Mouse (Mus musculus): ENCODE results near the gene Afdn. TPM values are rescaled to one million over a fixed set of nuclear protein-coding genes. Genes with fewer than 3 reads are reported as not detected.

The Afdn gene
- polyA plus RNA-seq, 1 experiment from 2014 or later = 56.5 TPM

GRCm38 (mm10) chr17:13855396-13855795, 95.1 kb downstream of the Afdn start:
- no peaks in the 10 kb centered on the region for H3K9me3 ChIP-seq
- peaks cover 39% of the 10 kb centered on the region for H3K36me3 ChIP-seq
- no peak overlapping the region for H3K27ac ChIP-seq
- 89% methylated on average over 1 of the region's 1 CpGs for WGBS
- no peaks in the 10 kb centered on the region for H3K27me3 ChIP-seq
- peak; percentile 40; the same call in 1 of the 2 replicates for ATAC-seq (ENCODE audit: low FRiP score, low read depth)
- H3K9ac ChIP-seq = no peak overlapping the region
- no peak overlapping the region for H3K4me3 ChIP-seq
- H3K4me1 ChIP-seq = peaks cover 11% of the 10 kb centered on the region; the same call in 1 of the 2 replicates
- no peak overlapping the region for H3K4me2 ChIP-seq (replicated peaks)

DNA sequence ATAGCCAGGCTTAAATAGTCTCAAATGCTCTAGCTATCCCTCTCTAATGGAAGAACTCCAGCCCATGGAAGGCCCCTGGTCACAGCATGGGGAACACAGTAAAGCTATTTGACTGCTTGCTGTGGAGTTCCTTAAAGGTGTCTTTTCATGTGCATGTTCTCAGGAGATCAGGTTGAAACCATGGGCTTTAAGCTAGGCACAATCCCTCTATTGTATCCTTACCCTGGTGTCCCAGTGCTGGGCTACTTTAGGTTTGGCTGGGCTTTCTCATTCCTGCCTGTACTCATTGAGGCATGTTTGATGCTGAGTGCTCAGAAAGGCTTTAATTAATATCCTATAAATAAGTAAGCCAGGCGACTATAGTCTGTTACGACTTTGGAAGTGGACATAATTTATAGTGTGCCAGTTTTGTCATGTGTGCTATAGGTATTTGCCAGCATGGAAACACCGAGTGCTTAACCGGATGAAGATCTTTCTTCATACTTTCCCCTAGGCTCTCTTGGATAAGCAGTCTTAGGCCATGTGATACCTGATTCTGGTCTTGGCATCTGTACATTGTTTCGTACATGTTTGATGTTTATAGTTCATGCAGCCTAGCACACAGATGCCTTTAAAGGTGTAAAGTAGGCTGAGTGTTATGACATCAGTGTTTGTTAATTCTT, 96.2 kb downstream of the Afdn start:
- peaks cover 40% of the 10 kb centered on the region for H3K36me3 ChIP-seq
- H3K4me1 ChIP-seq = peaks cover 11% of the 10 kb centered on the region; the same call in 1 of the 2 replicates
- H3K27ac ChIP-seq = peak overlapping the region; percentile 48; the same call in 1 of the 2 replicates
- peak; percentile 72; the same call in 1 of the 2 replicates for ATAC-seq (ENCODE audit: low FRiP score, low read depth)
- H3K4me3 ChIP-seq = no peak overlapping the region
- no peak overlapping the region for H3K4me2 ChIP-seq (replicated peaks)
- H3K9me3 ChIP-seq = no peaks in the 10 kb centered on the region
- 49% methylated on average over 5 of the region's 5 CpGs for WGBS
- H3K27me3 ChIP-seq = no peaks in the 10 kb centered on the region
- no peak overlapping the region for H3K9ac ChIP-seq

GRCm38 (mm10) chr17:13865340-13865739, 105.0 kb downstream of the Afdn start:
- Histone ChIP-seq H3K9ac (no peak overlapping the region), H3K4me1 (peaks cover 11% of the 10 kb centered on the region), H3K4me2 (replicated peaks) (no peak overlapping the region), H3K27me3 (no peaks in the 10 kb centered on the region), H3K4me3 (no peak overlapping the region), H3K27ac (no peak overlapping the region), H3K36me3 (peaks cover 36% of the 10 kb centered on the region), H3K9me3 (no peaks in the 10 kb centered on the region)
- no peak for ATAC-seq (ENCODE audit: low FRiP score, low read depth)
- 88% methylated on average over 5 of the region's 5 CpGs for whole genome bisulfite sequencing

- Histone ChIP-seq H3K27me3 (no peaks in the 10 kb centered on the region), H3K36me3 (peaks cover 25% of the 10 kb centered on the region), H3K27ac (peak overlapping the region; percentile 44), H3K4me2 (replicated peaks) (peak overlapping the region; percentile 22; the same call in 1 of the 2 replicates), H3K4me3 (no peak overlapping the region), H3K9ac (no peak overlapping the region), H3K4me1 (peaks cover 11% of the 10 kb centered on the region), H3K9me3 (no peaks in the 10 kb centered on the region)
- WGBS = 44% methylated on average over 3 of the region's 3 CpGs
- ATAC-seq (ENCODE audit: low FRiP score, low read depth) = no peak
Measured at GRCm38 (mm10) chr17:13866951-13867351, 106.6 kb downstream of the Afdn start.

DNA sequence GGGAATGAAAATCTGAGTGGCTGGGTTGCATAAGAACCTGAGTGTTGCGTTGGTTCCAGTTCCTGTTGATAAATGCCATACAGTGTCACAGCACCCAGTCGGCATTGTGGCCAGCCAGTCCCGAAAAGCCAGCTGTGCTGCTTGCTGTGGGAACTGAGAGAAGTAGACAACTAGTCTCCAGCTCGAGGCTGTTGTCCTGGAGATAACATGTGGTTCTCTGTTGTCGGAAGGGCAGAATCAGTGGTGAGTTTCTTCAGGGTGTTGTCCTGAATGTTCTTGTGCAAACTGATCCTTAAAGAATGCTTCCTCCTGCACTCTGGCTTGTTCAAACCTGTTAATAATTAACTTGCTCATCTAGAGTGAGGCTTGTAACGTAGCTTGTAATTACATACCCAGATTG, 107.1 kb downstream of the Afdn start:
- ATAC-seq (ENCODE audit: low FRiP score, low read depth) = no peak
- Histone ChIP-seq H3K27ac (peak overlapping the region; percentile 44; the same call in 1 of the 2 replicates), H3K36me3 (peaks cover 25% of the 10 kb centered on the region), H3K9me3 (peaks cover 1% of the 10 kb centered on the region; the same call in 1 of the 2 replicates), H3K9ac (no peak overlapping the region), H3K4me3 (no peak overlapping the region), H3K4me2 (replicated peaks) (peak overlapping the region; percentile 22; the same call in 1 of the 2 replicates), H3K4me1 (peaks cover 11% of the 10 kb centered on the region), H3K27me3 (no peaks in the 10 kb centered on the region)
- WGBS = 30% methylated on average over 6 of the region's 6 CpGs

GRCm38 (mm10) chr17:13870236-13870635, 109.9 kb downstream of the Afdn start:
- Histone ChIP-seq H3K9me3 (peaks cover 4% of the 10 kb centered on the region; the same call in 1 of the 2 replicates), H3K36me3 (peaks cover 25% of the 10 kb centered on the region), H3K4me1 (peaks cover 11% of the 10 kb centered on the region), H3K27me3 (no peaks in the 10 kb centered on the region), H3K9ac (no peak overlapping the region), H3K27ac (no peak overlapping the region), H3K4me3 (no peak overlapping the region), H3K4me2 (replicated peaks) (no peak overlapping the region)
- no peak for ATAC-seq (ENCODE audit: low FRiP score, low read depth)
- WGBS = 92% methylated on average over 1 of the region's 1 CpGs

DNA sequence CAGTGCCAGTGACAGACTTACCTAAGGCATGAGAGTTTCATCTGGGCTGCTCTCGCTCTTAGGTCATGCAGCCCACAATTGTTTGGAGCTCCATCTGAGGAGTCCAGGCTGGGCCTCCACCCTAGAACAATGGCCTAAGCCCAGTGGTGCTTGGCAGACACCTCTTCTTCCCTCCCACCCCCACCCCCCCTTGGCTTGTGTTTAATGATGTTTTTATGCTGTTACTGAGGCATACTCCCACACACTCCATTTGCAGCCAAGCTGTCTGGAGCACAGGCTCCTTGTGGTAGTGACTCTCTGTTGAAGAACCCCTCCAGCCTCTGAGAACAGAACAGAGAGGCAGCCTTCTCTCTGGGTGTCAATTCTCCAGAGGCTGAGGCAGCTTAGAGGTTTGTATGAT, 113.9 kb downstream of the Afdn start:
- Histone ChIP-seq H3K36me3 (peaks cover 39% of the 10 kb centered on the region), H3K9ac (no peak overlapping the region), H3K4me2 (replicated peaks) (no peak overlapping the region), H3K9me3 (peaks cover 4% of the 10 kb centered on the region; the same call in 1 of the 2 replicates), H3K4me3 (no peak overlapping the region), H3K4me1 (0 out of 2 replicates have a peak, but pooled peaks cover 2% of the 10 kb centered on the region), H3K27me3 (no peaks in the 10 kb centered on the region), H3K27ac (no peak overlapping the region)
- ATAC-seq (ENCODE audit: low FRiP score, low read depth) = no peak
- 96% methylated on average over 1 of the region's 1 CpGs for WGBS

- peaks cover 3% of the 10 kb centered on the region; the same call in 1 of the 2 replicates for H3K9me3 ChIP-seq
- ATAC-seq (ENCODE audit: low FRiP score, low read depth) = no peak
- no peak overlapping the region for H3K9ac ChIP-seq
- H3K4me2 ChIP-seq (replicated peaks) = no peak overlapping the region
- H3K27ac ChIP-seq = no peak overlapping the region
- no peak overlapping the region for H3K4me3 ChIP-seq
- H3K4me1 ChIP-seq = 0 out of 2 replicates have a peak, but pooled peaks cover 2% of the 10 kb centered on the region
- peaks cover 43% of the 10 kb centered on the region for H3K36me3 ChIP-seq
- no peaks in the 10 kb centered on the region for H3K27me3 ChIP-seq
Measured at GRCm38 (mm10) chr17:13877460-13877859, 117.1 kb downstream of the Afdn start.

GRCm38 (mm10) chr17:13879731-13880130, 119.4 kb downstream of the Afdn start:
- Histone ChIP-seq H3K4me2 (replicated peaks) (no peak overlapping the region), H3K4me3 (no peak overlapping the region), H3K9me3 (no peaks in the 10 kb centered on the region), H3K4me1 (0 out of 2 replicates have a peak, but pooled peaks cover 2% of the 10 kb centered on the region), H3K9ac (no peak overlapping the region), H3K36me3 (peaks cover 41% of the 10 kb centered on the region), H3K27ac (no peak overlapping the region), H3K27me3 (no peaks in the 10 kb centered on the region)
- WGBS = 76% methylated on average over 1 of the region's 1 CpGs
- ATAC-seq (ENCODE audit: low FRiP score, low read depth) = no peak

- peaks cover 62% of the 10 kb centered on the region for H3K36me3 ChIP-seq
- H3K27ac ChIP-seq = no peak overlapping the region
- H3K4me2 ChIP-seq (replicated peaks) = no peak overlapping the region
- H3K9ac ChIP-seq = no peak overlapping the region
- no peak overlapping the region for H3K4me3 ChIP-seq
- no peaks in the 10 kb centered on the region for H3K4me1 ChIP-seq
- ATAC-seq (ENCODE audit: low FRiP score, low read depth) = no peak
- no peaks in the 10 kb centered on the region for H3K27me3 ChIP-seq
- no peaks in the 10 kb centered on the region for H3K9me3 ChIP-seq
- 64% methylated on average over 5 of the region's 5 CpGs for WGBS
Measured at GRCm38 (mm10) chr17:13883540-13883939, 123.2 kb downstream of the Afdn start.

DNA sequence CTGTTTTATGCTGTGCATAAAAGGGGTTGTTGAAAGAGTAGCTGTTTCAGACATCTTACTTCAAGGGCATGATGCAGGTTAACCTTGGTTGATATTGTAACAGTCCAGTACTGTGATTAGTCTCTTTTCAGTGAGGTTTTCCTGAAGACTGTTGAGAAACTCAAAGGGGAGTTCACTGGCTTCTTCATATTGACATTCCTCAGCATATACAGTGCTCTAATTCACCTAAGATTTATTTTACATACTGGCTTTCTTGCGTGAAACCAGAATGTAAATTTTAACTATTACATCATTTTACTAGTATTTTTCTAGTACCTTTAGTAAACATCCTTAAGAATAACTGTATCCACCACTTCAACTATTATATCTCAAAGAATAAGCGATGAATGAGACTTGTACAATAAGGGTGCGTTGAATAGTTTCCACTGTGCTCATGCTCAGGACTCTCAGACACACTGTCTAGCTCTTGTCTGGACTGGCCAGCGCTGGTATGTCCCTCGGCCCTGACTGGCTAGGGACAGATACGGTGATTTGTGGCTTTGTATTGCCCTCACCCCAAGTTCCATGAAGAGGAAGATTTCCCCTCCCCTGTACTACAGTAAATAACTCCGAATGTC, 129.6 kb downstream of the Afdn start:
- H3K9ac ChIP-seq = no peak overlapping the region
- WGBS = 80% methylated on average over 7 of the region's 7 CpGs

DNA sequence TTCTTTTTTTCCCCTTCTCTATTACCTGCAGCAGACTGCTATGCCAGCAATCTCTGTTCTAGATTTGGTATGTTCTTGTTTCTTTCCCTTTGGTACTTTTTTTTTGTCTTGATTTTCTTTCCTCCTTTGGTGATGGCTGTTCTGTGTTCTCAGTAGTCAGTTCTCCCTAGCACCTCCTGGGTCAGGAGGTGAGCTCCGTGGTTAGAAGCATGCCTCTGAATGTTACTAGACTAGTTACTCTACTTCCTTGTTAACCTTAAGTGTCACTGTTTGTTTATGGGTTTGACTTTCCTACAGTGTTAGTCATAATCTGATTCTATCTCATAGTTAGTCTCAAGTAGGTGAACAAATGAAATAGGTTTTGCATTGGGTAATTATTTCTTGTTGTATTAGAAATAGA, 130.6 kb downstream of the Afdn start:
- Histone ChIP-seq H3K27me3 (no peaks in the 10 kb centered on the region), H3K9me3 (no peaks in the 10 kb centered on the region), H3K4me1 (no peaks in the 10 kb centered on the region), H3K9ac (no peak overlapping the region), H3K4me2 (replicated peaks) (no peak overlapping the region), H3K36me3 (peaks cover 31% of the 10 kb centered on the region), H3K4me3 (no peak overlapping the region), H3K27ac (no peak overlapping the region)
- no peak for ATAC-seq (ENCODE audit: low FRiP score, low read depth)
- 75% methylated on average over 1 of the region's 1 CpGs for WGBS

More for the DNA sequence above, 129.6 kb downstream of the Afdn start:
- Histone ChIP-seq H3K4me1 (no peaks in the 10 kb centered on the region), H3K27ac (no peak overlapping the region), H3K4me3 (no peak overlapping the region), H3K4me2 (replicated peaks) (no peak overlapping the region), H3K9me3 (no peaks in the 10 kb centered on the region), H3K36me3 (peaks cover 35% of the 10 kb centered on the region), H3K27me3 (no peaks in the 10 kb centered on the region)
- no peak for ATAC-seq (ENCODE audit: low FRiP score, low read depth)
